Mouse (Mus musculus): Measurements from ENCODE around the gene Crabp2.

Gene Crabp2

DNA sequence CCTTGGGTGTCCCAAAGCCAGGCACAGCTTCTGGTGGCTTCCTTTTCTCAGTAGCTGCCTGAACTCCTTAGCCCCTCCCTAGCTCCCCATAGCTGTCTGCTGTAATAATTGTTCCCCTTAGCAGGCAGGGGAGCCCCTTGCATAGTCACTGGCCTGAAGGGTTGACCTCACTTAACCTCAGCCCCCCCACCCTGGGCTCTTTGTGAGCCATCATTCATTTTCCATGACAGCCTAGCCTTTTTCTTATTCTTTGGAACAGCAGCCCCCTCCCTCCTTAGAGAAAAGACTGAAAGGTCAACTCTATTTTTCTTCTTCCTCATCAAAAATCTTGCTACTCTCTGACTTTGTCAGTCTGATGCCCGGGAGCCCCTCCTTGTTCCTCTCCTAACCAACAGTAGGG, 10.5 kb downstream of the Crabp2 start:
- DNase-seq (ENCODE audit: low spot score): no peak

DNA sequence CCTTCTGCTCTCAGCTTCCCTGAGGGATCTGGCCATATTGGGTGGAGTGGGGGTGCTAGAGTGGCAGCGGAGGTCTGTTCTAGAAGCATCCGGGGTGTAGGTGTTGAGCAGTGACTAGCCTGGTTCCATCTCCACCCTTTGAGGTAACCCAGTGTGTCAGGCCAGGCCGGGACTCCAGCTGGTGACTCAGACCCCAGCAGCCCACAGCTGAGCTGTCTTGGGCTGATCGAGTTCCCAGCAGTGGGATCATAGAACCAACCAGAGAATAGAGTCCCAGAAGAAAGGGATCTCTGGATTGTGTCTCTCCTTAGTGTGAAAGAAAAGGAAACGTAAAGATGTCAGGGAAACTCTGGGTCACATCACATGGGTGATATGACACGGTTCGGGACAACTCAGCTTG, 10.9 kb downstream of the Crabp2 start:
- DNase-seq (ENCODE audit: low spot score): no peak

DNA sequence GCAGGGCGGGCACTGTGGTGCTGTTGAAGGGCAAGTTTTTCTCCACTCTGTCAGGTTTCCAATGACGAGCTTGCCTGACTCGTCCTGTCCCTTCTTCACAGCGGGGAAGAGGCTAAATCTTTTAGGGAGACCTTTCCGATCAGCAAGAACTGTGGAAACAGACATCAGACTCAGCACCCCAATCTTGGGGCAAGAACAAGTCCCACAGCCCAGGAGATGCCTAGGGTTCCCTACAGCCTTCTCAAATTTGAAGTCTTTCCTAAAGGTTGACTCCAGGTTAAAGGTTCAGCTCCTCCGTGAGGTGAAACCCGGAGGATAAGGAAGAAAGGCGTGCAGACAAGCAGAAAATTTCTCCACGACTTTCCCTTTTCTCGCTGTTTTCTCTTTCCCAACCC, 11.7 kb downstream of the Crabp2 start:
- no peak for DNase-seq (ENCODE audit: low spot score)

DNA sequence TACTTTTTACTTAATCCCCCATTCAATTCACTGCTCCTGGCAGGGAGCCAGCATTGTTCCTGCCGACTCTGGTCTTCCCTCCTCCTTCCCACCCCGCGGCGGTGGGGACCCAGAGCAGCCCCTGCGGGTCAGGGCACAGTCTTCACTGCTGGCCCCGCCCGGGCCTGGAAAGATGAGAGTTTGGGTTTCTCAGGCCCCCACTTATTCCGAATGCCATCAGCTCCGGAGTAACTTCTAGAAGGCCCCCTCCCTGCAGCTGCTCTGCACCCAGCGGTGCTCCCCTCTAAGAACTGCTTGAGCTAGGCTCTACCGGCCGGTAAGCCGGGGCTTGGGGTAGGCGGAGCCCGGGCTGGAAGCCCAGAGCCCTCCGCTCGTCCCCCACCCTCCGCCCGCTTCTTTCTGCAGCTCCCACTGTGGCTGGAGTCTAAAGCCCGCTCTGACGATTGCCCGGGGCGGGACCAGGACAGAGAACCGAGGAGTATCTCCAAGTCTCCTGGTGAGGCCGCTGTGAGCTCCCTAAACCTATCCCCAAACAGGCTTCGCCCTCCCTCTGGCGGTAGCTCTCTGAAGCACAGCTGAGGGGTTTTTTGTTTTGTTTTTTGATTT, 12.2 kb downstream of the Crabp2 start:
- DNase-seq (ENCODE audit: low spot score): peak; percentile 70

DNA sequence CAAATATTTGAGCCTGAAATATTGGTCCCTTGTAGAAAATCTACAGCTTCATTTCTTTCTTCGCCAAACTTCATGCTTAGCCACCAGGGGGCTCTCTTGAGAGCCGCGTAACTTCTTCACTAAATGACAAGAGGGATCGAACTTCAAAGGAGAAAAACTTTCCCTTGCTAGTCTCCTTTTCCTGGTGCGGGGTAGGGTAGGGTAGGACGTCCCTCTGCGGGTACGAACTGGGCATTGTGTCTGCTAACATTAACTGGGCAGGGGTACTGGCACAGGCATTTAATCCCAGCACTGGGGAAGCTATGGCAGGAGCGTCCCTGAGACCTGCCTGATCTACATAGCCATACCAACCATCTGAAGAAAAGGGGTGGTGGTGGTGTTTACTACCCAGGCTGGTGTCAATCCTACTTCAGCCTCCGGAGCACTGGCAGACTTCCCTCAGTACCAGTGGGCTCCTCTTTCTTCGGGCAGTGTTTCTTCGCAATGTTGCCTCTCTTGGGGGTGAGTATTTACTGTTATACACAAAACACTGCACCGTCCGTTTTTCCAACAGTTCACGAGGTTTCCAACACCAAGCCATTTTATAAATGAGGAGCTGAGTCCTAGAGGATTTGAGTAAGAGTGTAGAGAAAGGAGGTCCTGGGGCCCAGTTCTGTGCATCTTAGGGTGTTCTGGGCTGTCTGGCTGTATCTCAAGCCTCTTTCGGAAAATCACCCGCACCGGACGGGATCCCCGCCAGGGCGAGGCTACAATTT, 21.9 kb downstream of the Crabp2 start:
- DNase-seq (ENCODE audit: low spot score): no peak

DNA sequence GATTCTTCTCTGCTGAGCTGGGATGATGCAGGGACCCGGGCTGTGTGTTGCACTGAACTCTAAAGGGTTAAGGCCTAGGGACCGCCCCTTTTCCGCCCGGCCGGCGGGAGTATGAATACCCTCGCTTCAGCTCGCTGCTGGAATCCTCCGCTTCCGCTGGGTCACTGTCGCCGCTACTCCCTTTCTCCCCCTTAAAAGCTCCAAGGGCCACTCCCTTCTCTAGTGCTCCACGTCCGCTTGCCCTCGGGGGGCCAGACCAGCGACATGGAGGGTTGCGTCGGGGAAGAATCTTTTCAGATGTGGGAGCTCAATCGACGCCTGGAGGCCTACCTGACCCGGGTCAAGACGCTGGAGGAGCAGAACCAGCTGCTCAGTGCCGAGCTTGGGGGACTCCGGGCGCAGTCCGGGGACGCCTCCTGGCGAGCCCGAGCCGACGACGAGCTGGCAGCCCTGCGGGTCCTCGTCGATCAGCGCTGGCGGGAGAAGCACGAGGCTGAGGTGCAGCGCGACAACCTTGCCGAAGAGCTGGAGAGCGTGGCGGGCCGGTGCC, 22.5 kb downstream of the Crabp2 start, which contains the start of gene Nes:
Gene Nes (plus strand): TSS at position 140 of the 550 bp plus-strand sequence.
- no peak for DNase-seq (ENCODE audit: low spot score)

DNA sequence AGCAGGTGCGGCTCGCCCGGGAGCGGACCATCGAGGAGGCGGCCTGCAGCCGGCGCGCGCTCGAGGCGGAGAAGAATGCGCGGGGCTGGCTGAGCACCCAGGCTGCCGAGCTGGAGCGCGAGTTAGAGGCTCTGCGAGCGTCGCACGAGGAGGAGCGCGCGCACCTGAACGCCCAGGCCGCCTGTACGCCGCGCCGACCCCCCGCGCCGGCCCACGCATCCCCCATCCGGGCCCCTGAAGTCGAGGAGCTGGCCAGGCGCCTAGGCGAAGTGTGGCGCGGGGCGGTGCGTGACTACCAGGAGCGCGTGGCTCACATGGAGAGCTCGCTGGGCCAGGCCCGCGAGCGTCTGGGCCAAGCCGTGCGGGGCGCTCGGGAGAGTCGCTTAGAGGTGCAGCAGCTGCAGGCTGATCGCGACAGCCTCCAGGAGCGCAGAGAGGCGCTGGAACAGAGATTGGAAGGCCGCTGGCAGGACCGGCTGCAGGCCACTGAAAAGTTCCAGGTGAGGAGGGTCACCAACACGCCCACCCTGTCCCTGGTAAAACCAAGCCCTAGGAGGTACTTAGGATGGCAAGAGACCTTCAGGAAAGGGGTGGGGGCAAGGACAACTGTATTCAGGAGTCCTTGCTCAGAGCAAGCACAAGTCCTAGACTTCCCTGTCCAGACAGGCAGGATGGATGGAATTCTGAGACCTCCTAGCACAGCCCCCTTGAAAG, 23.2 kb downstream of the Crabp2 start:
- DNase-seq (ENCODE audit: low spot score): no peak

DNA sequence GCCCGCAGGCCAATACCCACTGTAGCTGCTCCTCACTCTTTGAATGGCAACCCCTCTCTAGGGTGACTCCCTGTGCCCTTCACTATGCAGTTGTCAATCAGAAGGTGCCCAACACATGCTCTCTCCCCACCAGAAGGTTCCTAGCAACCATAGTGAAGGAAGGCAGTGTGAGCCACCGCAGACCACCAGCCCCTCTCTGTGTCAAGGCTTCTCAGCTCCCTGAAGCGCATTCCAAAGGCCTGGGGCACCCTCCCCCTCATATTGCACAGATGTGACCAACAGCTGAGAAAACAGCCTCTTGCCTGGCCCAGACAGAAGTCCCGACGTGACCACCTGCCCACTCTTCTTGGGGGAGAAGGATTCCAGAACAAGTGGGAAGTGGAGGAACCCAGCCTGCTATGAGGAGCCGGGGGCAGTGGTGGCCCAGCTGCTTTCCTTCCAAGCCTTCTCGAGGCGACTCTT, 23.8 kb downstream of the Crabp2 start:
- DNase-seq (ENCODE audit: low spot score): no peak

DNA sequence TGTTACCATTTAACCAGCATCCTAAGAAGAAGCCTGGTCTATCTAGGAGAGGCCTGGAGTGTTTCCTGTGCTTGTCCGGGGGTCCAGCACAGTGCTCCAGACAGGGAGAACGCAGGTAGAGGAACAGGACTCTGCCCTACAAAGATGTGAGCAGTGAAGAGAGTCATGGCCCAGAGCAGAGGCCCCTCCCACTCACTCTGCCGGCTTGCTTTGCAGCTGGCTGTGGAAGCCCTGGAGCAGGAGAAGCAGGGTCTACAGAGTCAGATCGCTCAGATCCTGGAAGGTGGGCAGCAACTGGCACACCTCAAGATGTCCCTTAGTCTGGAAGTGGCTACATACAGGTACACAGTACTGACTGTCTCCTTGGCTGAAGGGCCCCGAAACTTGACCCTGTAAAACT, 24.3 kb downstream of the Crabp2 start:
- DNase-seq (ENCODE audit: low spot score): no peak

DNA sequence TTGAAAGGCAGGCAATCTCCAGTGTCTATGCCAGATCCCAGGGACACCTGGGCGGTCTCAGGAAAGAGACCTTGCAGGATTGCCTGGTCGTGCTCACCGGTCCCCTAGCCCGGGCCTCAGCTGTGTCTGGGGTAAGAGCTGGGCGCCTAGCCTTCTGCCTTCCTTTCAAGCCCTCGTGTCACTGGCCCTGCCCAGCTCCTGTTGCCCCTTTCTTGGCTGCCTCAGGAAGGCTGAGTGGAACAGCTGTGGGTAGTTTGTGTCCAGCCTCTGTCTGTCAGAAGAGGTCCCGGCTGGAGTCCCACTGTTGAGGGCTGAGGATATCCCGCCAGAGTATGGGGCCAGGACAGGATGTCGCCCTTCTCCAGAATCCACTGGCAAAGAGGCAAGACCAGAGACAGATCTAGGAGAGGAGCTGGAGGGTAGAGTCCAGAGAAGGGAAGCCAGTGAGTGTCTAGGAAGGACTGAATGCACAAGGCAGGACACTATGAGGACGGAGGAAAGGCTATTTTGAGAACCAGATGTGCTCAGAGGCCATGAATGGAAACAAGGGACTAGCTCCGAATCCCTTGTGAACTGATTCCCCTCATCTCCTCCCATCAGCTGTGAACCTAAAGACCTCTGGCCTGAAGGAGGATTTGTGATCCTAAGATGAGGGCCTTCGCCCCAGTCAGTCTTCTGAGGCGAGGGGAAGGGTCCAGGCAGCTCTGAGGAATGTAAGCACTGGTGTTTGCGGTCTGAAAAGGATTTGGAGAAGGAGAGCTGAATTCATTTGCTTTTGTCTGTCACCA, 25.3 kb downstream of the Crabp2 start:
- DNase-seq (ENCODE audit: low spot score): no peak

DNA sequence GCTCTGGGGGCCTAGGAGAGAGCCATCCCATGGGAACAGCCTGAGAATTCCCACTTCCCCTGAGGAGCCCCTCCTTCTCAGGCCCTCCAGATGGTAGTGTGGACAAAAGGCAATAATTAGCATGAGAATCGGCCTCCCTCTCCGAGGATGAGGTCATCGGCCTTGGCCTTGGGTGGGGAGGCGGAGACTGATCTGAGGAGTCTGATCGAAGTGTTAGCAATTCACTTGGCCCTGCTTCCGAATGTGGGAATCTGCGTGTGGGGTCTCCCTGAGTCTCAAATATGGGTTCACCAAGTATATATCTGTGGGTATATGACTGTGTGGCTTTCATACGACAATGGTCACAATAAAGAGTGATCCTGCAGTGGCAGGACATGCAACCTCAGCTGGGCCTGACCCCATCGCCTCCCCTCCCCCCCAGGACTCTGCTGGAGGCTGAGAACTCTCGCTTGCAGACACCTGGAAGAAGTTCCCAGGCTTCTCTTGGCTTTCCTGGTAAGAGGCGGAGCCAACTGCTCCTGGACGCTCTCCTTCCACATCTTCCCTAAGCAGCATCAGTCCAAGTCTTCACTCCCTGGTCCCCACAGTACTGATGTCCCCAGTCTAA, 26.0 kb downstream of the Crabp2 start:
- DNase-seq (ENCODE audit: low spot score): no peak

DNA sequence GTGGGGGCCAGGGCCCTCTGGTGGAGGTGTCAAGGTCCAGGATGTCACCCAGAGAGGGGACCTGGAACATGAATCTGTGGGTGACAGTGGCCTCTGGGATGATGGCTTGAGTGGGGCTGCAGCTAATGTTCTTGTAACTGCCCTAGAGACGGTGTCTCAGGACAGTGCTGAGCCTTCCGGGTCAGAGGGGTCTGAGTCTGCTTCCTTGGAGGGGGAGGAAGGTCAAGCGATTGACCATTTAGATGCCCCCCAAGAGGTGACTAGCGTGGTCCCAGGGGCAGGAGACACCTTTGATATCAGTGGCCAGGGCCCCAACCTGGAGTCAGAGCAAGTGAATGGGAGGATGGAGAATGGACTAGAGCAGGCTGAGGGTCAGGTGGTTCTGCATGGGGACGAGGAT, 31.0 kb downstream of the Crabp2 start:
- DNase-seq (ENCODE audit: low spot score): no peak

DNA sequence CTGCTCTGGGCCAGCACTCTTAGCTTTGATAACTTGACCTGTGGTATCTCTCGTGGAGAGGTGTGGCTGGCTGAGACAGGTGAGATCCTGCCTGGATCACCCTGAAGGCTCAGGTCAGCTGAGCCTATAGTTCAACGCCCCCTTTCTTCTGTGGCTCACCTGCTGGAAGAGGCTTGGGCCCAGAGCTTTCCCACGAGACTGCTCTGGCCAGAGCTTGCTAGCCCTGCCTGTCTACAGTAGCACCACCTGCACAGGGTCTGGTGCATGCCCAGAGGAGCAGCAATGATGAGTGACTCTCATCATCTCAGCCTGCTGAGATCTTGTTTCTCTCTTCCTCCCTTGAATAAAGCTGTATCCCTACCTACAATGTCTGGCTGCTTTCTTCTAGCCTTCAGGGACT, 31.6 kb downstream of the Crabp2 start:
- no peak for DNase-seq (ENCODE audit: low spot score)

DNA sequence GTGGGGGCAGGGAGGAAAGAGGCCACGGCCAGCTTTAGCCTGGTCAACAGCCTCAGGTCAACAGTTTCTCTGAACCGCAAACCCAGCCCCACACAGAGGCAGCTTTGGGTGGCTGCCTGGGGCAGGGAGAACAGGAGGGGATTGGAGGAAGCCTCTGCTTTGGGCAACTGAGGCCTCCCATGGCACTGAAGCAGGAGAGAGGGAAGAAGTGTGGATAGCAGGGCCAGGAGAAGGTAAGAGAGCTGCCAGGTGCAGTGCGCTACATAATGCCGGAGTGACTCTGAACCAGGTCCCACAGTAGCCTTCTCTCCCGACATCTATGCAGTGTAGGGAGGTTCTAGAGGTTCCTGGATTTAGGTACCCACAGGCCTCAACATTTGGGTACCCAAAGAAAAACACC, 32.3 kb downstream of the Crabp2 start:
- no peak for DNase-seq (ENCODE audit: low spot score)

DNA sequence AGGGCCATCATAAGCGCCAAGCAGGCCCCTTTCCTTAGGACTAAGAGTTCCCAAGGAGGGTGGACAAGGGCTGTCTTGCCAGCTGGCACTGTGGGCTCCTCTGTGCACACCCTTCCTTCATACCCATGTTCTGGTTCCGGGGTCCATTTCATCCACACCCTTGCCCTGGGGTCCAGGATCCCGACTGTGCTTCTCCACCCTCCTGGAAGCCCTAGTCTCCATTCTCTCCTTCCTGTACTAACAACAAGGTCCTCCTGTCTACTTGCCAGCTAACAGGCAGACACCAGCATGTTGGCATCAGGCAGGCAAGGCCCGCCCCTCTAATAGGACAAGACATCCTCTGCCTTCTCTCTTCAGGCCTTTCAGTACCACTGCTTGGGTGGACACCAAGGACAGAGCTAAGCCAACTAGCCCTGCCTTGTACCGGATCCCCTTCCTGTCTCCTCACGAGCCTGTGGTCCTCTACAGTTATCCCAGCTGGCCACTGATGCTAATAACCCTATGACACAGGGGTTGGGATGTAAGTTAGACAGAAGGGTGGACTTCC, 32.8 kb downstream of the Crabp2 start:
- no peak for DNase-seq (ENCODE audit: low spot score)

DNA sequence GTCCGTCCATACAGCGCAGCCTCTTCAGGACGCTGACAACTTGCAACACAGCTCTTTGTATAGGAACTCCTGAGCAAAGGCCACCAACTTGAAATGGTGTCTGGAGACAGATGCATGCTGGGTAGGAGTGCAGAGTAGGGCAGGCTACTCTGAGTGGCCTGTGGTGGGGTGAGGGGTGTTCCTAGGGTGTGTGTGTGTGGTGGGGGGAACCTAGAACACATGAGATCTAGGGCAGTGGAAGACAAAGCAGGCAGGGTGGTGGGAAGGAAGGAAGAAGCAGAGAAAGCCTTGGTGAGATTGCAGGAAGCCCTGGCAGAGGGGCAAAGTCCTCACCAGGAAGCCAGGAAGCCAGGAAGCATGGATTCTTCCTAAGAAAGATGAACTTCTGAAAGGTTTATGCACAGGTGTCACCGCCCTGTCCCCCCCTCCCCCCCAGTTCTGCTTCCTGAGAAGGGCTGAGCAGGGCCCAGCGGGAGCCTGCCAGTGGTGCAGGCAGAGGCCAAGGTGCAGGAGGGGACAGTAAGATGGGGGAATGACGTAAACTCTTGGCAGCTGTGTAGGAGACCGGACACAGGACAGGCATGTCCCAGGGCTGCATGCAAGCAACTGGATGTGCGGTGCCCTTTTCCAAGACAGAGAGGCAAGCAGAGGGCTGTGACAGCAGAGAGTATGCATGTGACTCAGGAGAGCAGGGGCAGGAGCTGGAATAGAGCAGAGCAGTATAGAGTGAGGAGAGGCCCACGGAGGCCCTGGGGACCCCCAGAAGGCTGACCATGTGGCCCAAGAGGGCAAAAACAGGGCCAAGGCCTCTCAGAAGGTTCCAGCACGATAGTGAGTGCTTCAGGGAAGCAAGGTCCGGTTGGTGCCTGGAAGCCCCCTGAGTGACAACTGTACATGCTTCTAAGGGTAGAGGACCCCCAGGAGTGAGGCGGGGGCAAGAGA, 33.7 kb downstream of the Crabp2 start:
- DNase-seq (ENCODE audit: low spot score): no peak

DNA sequence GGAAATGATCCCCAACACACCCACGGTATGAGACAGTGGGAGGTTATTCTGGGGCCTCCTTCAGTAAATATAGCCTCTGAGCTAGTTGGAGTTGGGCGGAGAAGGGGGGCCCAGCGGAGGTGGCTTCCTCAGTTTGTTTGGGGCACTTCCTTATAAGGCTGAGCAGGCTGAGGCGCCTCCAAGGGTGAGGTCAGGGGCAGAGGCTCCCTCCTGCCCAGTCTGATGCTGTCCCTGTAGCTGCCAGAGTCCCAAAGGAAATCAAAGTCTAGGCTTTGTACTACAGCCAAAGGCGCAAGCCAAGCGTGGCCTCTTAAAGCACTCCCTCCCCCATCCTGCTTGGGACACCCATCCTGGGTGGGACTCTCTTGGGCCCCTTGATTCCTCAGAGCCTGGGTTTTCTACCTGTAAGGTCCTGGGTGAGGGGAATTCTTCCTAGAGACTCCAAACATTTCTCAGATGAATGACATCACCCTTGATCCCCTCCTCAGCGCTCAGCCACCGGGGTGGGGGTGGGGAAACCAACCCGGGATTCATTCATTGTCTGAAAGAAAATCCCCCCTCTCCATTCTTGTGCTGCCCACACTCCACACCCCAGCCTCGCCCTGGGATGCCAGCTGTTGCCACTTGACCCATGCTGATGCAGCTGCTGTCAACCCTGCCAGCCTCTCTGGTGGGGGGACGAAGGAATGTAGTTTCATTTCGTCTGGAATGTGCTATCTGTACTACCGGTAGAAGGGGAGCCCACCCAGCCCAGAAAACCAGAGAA, 34.6 kb downstream of the Crabp2 start:
- DNase-seq (ENCODE audit: low spot score): no peak

DNA sequence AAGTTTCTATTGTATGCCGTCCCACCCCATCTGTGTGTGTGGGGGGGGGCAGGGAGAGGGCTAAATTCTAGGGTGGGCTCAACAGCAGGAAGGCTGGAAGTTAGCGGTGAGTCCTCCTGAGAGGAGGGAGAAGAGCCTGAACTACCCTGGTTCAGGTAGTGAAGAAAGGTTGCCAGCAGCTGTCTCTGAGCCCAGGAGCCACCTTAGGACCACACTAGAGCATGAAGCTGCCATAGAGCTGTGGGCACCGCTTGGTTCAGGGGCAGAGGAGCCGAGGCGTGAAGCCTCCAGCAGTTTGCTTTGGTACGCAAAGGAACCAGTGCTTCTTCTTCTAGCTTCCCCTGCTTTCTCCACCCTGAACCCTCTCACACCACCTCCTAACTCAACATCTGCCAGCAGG, 35.2 kb downstream of the Crabp2 start:
- no peak for DNase-seq (ENCODE audit: low spot score)

DNA sequence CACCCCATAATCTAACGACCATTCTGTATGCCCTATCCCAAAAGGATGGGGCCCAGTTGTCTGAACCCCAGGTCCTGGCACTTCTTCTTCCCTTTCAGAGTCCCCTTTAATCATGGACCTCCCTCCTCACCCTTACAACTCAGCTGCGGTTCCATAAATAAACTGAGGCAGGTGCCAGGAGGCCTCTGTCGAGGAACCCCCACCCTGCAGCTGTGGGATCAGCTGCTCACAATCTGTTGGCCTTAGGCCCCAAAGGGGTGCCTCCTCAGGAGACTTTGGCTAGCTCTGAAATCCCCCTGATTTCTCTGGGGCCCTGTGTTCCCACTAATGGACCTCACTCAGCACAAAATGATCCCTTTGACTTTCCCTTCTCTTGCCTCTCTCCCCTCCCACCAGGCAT, 35.6 kb downstream of the Crabp2 start:
- no peak for DNase-seq (ENCODE audit: low spot score)
